8 mouse cellular contexts compared by ENCODE assay signal in genomic region chr1:160717742-160718141, GRCm38 (mm10).
DNase-seq lines count a peak whose midpoint lies in the region; TF ChIP-seq lines count a peak whose summit lies in the region.
"Had no signal": no experiment of that assay in that cellular context is flagged by ENCODE, and none has a peak within 500 bp of the region (broad histone marks: within the 10 kb centered on the region; RNA-seq: fewer than 3 reads in every experiment).

No protein-coding gene starts in this region.

- H3K27me3 ChIP-seq in kidney, adult 2 months (replicated peaks; ENCODE audit: control insufficient read depth, insufficient read depth, low read length), result no peaks in the 10 kb centered on the region
- H3K27me3 ChIP-seq in MEL (ENCODE audit: control insufficient read depth in 1 of 2, insufficient read depth in 2 of 2, low read length in 2 of 2), result no peaks in the 10 kb centered on the region
- H3K27me3 ChIP-seq: embryonic facial prominence, embryonic 13.5 days had no signal

- H3K79me2 ChIP-seq in MEL (ENCODE audit: control insufficient read depth, insufficient read depth, low read length, poor library complexity), result no peaks in the 10 kb centered on the region

- 0 out of 2 replicates have a peak, but pooled peaks have one; percentile 15 for TF ChIP-seq CTCF in kidney, adult 2 months (conservative IDR thresholded peaks at IDR 0.05; ENCODE audit: insufficient read depth, insufficient read length, low read depth, low read length)
- TF ChIP-seq CTCF in MEL (IDR thresholded peaks at IDR 0.05 in 2 of 3, conservative IDR thresholded peaks at IDR 0.05 in 1 of 3; ENCODE audit: control insufficient read depth in 1 of 3, insufficient read depth in 1 of 3, low read depth in 2 of 3, low read length in 3 of 3, poor library complexity in 1 of 3, severe bottlenecking in 1 of 3), result peak in 1 of 3 experiments; percentile 47; a peak in 2 of 6 replicates

- no peaks in the 10 kb centered on the region for H3K9me3 ChIP-seq in MEL (replicated peaks; ENCODE audit: insufficient read depth, low read length)
- H3K9me3 ChIP-seq: embryonic facial prominence, embryonic 13.5 days had no signal

- no peaks in the 10 kb centered on the region for H3K4me1 ChIP-seq in kidney, adult 2 months (ENCODE audit: control insufficient read depth, insufficient read depth, low read length)
- H3K4me1 ChIP-seq in MEL (ENCODE audit: control insufficient read depth in 1 of 2, insufficient read depth in 2 of 2, low read length in 2 of 2), result peaks cover 2 to 7% of the 10 kb centered on the region in 2 experiments; a peak in 2 of 4 replicates
- H3K4me1 ChIP-seq: embryonic facial prominence, embryonic 13.5 days had no signal

- H3K9ac ChIP-seq in MEL (ENCODE audit: control insufficient read depth, low read depth, low read length, poor library complexity, severe bottlenecking), result no peak overlapping the region
- H3K9ac ChIP-seq: embryonic facial prominence, embryonic 13.5 days had no signal

- H3K27ac ChIP-seq in kidney, adult 2 months (ENCODE audit: insufficient read depth, low read depth, low read length), result no peak overlapping the region
- H3K27ac ChIP-seq in MEL (ENCODE audit: control insufficient read depth, low read depth, low read length), result no peak overlapping the region
- H3K27ac ChIP-seq: embryonic facial prominence, embryonic 13.5 days had no signal

- TF ChIP-seq RAD21 in MEL (IDR thresholded peaks at IDR 0.05; ENCODE audit: low read depth, low read length), result peak; percentile 64

- WGBS in kidney, adult 2 months, result 18% methylated on average over 3 of the region's 3 CpGs

- no peak for TF ChIP-seq EP300 in MEL (IDR thresholded peaks at IDR 0.05; ENCODE audit: low read depth in 1 of 2, low read length in 2 of 2)

- H3K36me3 ChIP-seq in kidney, adult 2 months (ENCODE audit: control insufficient read depth, insufficient read depth, low read length), result no peaks in the 10 kb centered on the region; the same call in 1 of the 2 replicates
- peaks cover 2 to 17% of the 10 kb centered on the region in 2 experiments for H3K36me3 ChIP-seq in MEL (ENCODE audit: control insufficient read depth in 1 of 2, insufficient read depth in 2 of 2, low read length in 2 of 2)

- TF ChIP-seq POLR2A in kidney, adult 2 months (IDR thresholded peaks at IDR 0.05; ENCODE audit: low read depth, low read length), result no peak
- TF ChIP-seq POLR2A in MEL (IDR thresholded peaks at IDR 0.05; ENCODE audit: control insufficient read depth in 1 of 2, insufficient read depth in 1 of 2, low read depth in 1 of 2, low read length in 2 of 2, poor library complexity in 1 of 2), result no peak

- H3K4me3 ChIP-seq in kidney, adult 2 months (ENCODE audit: insufficient read depth, low read depth, low read length), result no peak overlapping the region
- no peak overlapping the region for H3K4me3 ChIP-seq in MEL (ENCODE audit: control insufficient read depth in 1 of 2, insufficient read depth in 1 of 2, low read depth in 2 of 2, low read length in 2 of 2)
- H3K4me3 ChIP-seq: embryonic facial prominence, embryonic 13.5 days had no signal

- peak; percentile 32 for DNase-seq in kidney, adult 2 months
- DNase-seq in kidney, postnatal 25 days, result no peak
- peak; percentile 44 for DNase-seq in A20 (ENCODE audit: low read depth, low spot score)
- peak; percentile 28 for DNase-seq in MEL (ENCODE audit: low read depth, low spot score)
- peak; percentile 24 for DNase-seq in hindlimb bud, embryonic 11.5 days (ENCODE audit: extremely low spot score, low read depth, low spot score)
- DNase-seq in natural killer cell, adult 2 months (ENCODE audit: low spot score in 2 of 2), result no peak
- no peak for DNase-seq in spleen, postnatal 36 days (ENCODE audit: low spot score in 2 of 2)

TF ChIP-seq in MEL, 35 proteins besides CTCF, POLR2A, EP300 and RAD21:
- TF ChIP-seq TCF12 (IDR thresholded peaks at IDR 0.05; ENCODE audit: low read depth, low read length) (no peak), ZC3H11A (IDR thresholded peaks at IDR 0.05; ENCODE audit: low read depth, low read length) (peak; percentile 36), SMC3 (IDR thresholded peaks at IDR 0.05; ENCODE audit: low read depth, low read length) (peak; percentile 45)

Comparison
In these comparisons a context has a peak if more than half of its experiments do, and no peak if none do; other contexts are left out.
1. DNase-seq: peak in kidney, adult 2 months (single experiment), A20 (single experiment), MEL (single experiment) and hindlimb bud, embryonic 11.5 days (single experiment); none in kidney, postnatal 25 days (0 of 2), natural killer cell, adult 2 months (0 of 2) and spleen, postnatal 36 days (0 of 2).